Mouse (Mus musculus) liver, embryonic 13.5 days (tissue): ENCODE measurements at regions not wholly inside any gene's neighbourhood (a gene's known extent, or its start where the extent isn't known, plus 50 kb on each side); places are given as distances from the start of the nearest gene placed in this dataset.
A peak's percentile ranks its signal among the peaks of the same experiment; 100 is the strongest.

Experiments
- ATAC-seq: fragments of 200-750 bp; cut with Nextera tagmentation; 2 replicates; pipeline ENCODE4 v1.8.0; 2017; ENCODE audit warnings: low read depth, mild to moderate bottlenecking, moderate number of reproducible peaks, moderate library complexity
- DNase-seq: peaks from one replicate; pipeline ENCODE4 v3.0.0; 2022
- H3K27ac ChIP-seq: fragments of 300-500 bp; sonication (generic); 2 replicates; pipeline ENCODE4 v1.5.1; 2015; ENCODE audit warnings: moderate library complexity, mild to moderate bottlenecking, inconsistent platforms
- H3K27me3 ChIP-seq: fragments of 300-500 bp; sonication (generic); 2 replicates; pipeline ENCODE4 v1.6.1; 2015; ENCODE audit warnings: mild to moderate bottlenecking, inconsistent platforms
- H3K36me3 ChIP-seq: fragments of 300-500 bp; sonication (generic); 2 replicates; pipeline ENCODE4 v1.6.1; 2015; ENCODE audit warnings: mild to moderate bottlenecking, inconsistent platforms
- H3K4me1 ChIP-seq: fragments of 300-500 bp; sonication (generic); replicated peaks from 2 replicates; pipeline ENCODE4 v1.6.1; 2015; ENCODE audit warnings: inconsistent platforms
- H3K4me2 ChIP-seq: fragments of 300-500 bp; sonication (generic); 2 replicates; pipeline ENCODE4 v1.6.1; 2015; ENCODE audit warnings: inconsistent platforms, mild to moderate bottlenecking, moderate library complexity
- H3K4me3 ChIP-seq: fragments of 300-500 bp; sonication (generic); replicated peaks from 2 replicates; pipeline ENCODE4 v1.5.1; 2015; ENCODE audit warnings: mild to moderate bottlenecking, inconsistent platforms
- H3K9ac ChIP-seq: fragments of 300-500 bp; sonication (generic); 2 replicates; pipeline ENCODE4 v1.6.1; 2015; ENCODE audit warnings: mild to moderate bottlenecking, inconsistent platforms
- H3K9me3 ChIP-seq: fragments of 300-500 bp; sonication (generic); replicated peaks from 2 replicates; pipeline ENCODE4 v1.6.1; 2016; ENCODE audit warnings: inconsistent platforms
- WGBS: fragments of 180-500 bp; shearing (Covaris S2); methylation state at CpG from one replicate; pipeline ENCODE4 v1.1.7; 2015; ENCODE audit not compliant: insufficient replicate concordance; 5-methylcytosine and 5-hydroxymethylcytosine counted together

DNA sequence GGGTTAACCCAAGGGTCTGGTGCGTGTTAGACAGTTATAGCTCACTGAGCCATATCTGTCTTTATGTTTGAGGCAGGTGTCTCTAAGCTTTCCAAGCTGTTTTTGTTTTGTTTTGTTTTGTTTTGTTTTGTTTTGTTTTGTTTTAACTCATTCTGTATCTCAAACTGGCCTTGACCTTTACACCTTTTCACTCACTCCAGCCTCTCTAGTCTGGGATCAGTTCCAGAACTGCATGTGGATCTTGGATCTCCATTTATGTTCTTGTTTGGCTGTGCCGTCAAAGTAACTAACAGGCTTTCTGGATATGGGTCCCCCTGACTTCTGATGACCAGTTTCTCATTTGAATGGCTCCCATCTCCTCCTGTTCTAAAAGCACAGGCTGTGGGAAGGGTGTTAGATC is 197.7 kb downstream of the Gm5447 start:
- no peaks in the 10 kb centered on the region for H3K27me3 ChIP-seq
- H3K9ac ChIP-seq, result no peak overlapping the region
- no peak overlapping the region for H3K27ac ChIP-seq
- ATAC-seq (no peak), DNase-seq (no peak)
- no peaks in the 10 kb centered on the region for H3K36me3 ChIP-seq
- WGBS, result 78% methylated on average over 2 of the region's 2 CpGs
- H3K4me1 ChIP-seq, result no peaks in the 10 kb centered on the region
- H3K4me2 ChIP-seq, result no peak overlapping the region
- H3K9me3 ChIP-seq, result no peaks in the 10 kb centered on the region
- no peak overlapping the region for H3K4me3 ChIP-seq

DNA sequence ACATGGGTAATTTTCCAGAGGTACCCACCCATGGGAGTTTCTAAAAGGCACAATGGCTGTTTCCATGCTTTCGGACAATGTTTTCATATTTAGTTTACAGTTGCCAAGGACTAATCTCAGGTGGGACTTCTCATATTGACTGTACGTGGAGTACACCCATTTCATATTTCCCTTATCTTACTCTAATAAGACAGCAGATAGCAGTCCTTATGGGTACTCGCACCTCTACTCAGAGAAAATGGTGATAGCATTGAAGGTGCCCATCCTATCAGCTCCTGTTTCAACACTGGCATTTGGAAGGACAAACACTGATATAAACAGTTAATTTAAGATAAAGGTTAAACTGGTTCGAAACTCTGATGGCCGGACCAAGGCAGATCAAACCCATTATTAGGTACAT is 198.6 kb downstream of the Gm5447 start:
- H3K4me2 ChIP-seq, result no peak overlapping the region
- DNase-seq (no peak), ATAC-seq (no peak)
- 74% methylated on average over 5 of the region's 5 CpGs for whole genome bisulfite sequencing
- no peaks in the 10 kb centered on the region for H3K27me3 ChIP-seq
- H3K9me3 ChIP-seq, result no peaks in the 10 kb centered on the region
- no peaks in the 10 kb centered on the region for H3K36me3 ChIP-seq
- no peak overlapping the region for H3K27ac ChIP-seq
- H3K4me3 ChIP-seq, result no peak overlapping the region
- H3K4me1 ChIP-seq, result no peaks in the 10 kb centered on the region
- H3K9ac ChIP-seq, result no peak overlapping the region

DNA sequence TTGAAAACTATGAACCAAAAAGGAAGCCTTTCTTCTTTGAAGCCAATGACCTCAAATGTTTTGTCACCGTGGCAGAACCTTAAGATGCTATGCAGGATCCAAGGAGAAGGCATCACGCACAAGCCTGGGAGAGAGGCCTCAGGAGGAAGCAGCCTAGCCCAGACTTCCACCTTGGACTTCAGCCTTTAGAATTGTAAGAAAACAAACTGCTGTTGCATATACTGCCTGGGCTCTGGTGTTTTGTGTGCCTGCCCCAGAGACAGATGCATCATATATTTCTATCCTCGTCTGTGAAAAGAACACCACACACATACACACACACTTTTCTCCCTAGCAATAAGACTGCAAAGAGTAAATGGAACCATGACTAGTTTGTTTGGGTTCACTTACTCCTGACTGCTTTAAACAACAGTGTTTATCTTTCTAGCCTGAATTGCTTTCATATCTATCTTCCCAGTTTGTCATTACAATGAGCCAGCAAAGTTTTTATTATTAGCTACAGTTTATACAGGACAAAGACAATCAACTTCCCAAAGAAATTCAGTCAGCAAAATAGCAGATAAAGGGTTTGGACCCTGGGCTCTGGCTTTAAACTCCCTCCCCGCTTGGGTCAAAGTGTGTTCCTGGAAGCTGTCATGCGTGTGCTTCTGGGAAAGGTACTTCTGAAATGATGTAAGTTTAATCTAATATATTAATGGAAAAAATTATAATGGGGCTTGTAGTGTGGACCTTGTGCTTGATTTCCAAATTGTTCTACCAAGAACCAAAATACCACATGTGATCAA is 204.2 kb downstream of the Gm5447 start:
- Histone ChIP-seq H3K27ac (no peak overlapping the region), H3K36me3 (no peaks in the 10 kb centered on the region), H3K4me2 (no peak overlapping the region), H3K4me1 (peaks cover 3% of the 10 kb centered on the region; the same call in 1 of the 2 replicates), H3K27me3 (no peaks in the 10 kb centered on the region), H3K4me3 (no peak overlapping the region), H3K9ac (no peak overlapping the region), H3K9me3 (no peaks in the 10 kb centered on the region)
- ATAC-seq, result no peak
- WGBS, result 58% methylated on average over 5 of the region's 5 CpGs
- no peak for DNase-seq

DNA sequence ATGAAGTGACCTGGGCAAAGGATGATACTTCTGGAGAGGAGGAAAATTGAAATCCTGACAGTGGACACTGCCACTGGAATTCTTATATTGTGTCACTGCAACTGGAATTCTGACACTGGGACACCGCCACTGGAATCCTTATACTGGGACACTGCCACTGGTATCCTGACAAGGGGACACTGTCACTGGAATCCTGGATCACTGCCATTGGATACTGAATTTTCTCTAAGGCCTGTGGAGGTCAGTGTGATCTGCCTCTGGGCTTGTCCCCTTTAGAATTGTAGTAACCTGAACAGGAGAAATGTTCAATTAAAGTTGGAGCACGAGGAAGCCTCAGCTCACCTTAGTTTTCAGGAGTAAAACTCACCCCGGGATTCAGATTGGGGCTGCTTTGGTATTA is 205.0 kb downstream of the Gm5447 start:
- ATAC-seq, result no peak
- H3K27ac ChIP-seq, result peak overlapping the region; percentile 63

DNA sequence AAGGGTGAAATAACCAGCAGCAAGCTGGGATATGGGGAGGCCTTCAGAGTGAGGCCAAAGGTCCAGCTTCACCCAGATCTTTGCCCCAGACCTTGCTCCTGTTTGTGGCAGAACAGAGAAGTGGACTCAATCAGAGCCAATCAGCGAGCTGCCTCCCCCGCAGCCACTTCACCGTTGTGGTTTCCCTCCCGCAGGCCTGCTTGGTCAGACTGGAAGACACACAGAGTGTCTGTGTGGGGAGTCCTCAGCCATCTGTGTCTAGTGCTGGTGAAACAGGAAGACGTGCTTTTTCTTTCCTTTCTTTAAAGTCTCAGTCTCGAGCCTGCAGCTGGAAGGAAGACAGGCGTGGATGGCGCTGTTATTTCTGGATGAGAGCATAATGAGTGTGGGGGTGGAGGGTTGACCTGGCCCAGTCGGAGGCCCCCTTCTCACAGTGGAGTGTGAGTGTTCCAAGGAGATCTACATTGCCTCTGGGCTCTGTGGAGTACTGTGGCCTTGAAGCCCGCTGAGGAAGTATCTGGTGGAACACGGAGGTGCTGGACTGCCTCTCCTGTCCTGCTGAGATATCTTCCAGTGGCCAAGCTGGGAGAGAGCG is 205.5 kb downstream of the Gm5447 start:
- peaks cover 3% of the 10 kb centered on the region; the same call in 1 of the 2 replicates for H3K4me1 ChIP-seq
- no peak for DNase-seq
- no peaks in the 10 kb centered on the region for H3K27me3 ChIP-seq
- no peak overlapping the region for H3K4me3 ChIP-seq
- peak overlapping the region; percentile 66 for H3K27ac ChIP-seq
- H3K9ac ChIP-seq, result no peak overlapping the region
- no peak overlapping the region for H3K4me2 ChIP-seq
- peak; percentile 84 for ATAC-seq
- H3K9me3 ChIP-seq, result no peaks in the 10 kb centered on the region
- WGBS, result 15% methylated on average over 12 of the region's 12 CpGs
- no peaks in the 10 kb centered on the region for H3K36me3 ChIP-seq

More for the DNA sequence above, 205.0 kb downstream of the Gm5447 start:
- Histone ChIP-seq H3K36me3 (no peaks in the 10 kb centered on the region), H3K9ac (no peak overlapping the region), H3K27me3 (no peaks in the 10 kb centered on the region), H3K4me2 (no peak overlapping the region), H3K9me3 (no peaks in the 10 kb centered on the region), H3K4me3 (no peak overlapping the region), H3K4me1 (peaks cover 3% of the 10 kb centered on the region; the same call in 1 of the 2 replicates)
- 55% methylated on average over 3 of the region's 3 CpGs for WGBS
- DNase-seq, result no peak

- DNase-seq (no peak), ATAC-seq (no peak)
- H3K4me1 ChIP-seq, result peaks cover 3% of the 10 kb centered on the region; the same call in 1 of the 2 replicates
- H3K9ac ChIP-seq, result no peak overlapping the region
- no peaks in the 10 kb centered on the region for H3K36me3 ChIP-seq
- H3K4me3 ChIP-seq, result no peak overlapping the region
- H3K4me2 ChIP-seq, result no peak overlapping the region
- H3K9me3 ChIP-seq, result no peaks in the 10 kb centered on the region
- WGBS, result 62% methylated on average over 5 of the region's 5 CpGs
- H3K27ac ChIP-seq, result no peak overlapping the region
- no peaks in the 10 kb centered on the region for H3K27me3 ChIP-seq
Observed at GRCm38 (mm10) chr13:31181530-31181929, 207.5 kb downstream of the Gm5447 start.

DNA sequence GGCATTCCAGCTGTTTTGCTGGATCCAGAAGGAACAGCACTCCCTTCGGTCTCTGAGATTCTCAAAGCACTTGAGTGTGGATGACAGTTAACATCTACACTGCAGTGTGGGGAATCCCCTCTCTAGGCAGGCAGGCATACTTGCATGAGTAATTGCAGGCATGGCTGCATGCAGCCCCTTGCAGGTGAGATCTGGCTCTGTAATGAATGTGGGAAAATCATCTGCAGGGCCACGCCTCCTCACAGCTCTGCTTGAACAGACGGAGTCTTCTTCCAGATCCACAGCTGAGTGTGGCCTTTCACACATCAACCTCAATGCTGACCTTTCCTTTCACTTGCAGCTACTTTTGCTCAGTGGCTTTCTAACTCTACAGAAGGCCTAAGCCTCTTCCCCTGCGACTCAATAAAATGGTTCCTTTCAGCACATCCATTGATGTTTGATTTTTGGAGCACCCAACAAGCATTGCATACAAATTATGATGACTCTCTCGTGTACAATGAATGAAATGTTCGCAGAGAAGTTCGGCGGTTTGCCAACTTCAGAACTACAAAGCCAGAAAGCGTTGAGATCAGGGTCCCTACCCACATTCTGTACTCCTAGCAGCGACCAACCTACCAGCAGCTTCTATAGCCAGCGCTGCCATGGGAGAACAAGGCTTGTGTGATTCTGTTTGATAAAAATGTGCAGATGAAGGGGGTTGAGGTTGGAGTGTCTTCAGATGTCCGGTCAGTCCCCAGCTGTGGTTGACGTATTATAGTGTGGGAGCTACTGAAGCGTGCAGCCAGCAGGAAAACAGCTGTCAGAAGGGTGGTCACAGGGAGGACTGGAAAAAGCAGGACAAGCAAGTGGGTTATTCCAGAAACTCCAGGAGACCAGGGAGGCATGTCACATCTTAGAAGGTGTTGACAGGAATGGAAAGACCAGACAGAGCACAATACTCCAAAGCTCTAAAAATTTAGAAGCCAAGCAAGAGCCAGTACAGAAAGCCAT is 211.1 kb downstream of the Gm5447 start:
- Histone ChIP-seq H3K4me2 (no peak overlapping the region), H3K9ac (no peak overlapping the region), H3K4me3 (no peak overlapping the region), H3K27me3 (no peaks in the 10 kb centered on the region), H3K36me3 (no peaks in the 10 kb centered on the region), H3K27ac (no peak overlapping the region), H3K4me1 (no peaks in the 10 kb centered on the region), H3K9me3 (no peaks in the 10 kb centered on the region)
- ATAC-seq (no peak), DNase-seq (no peak)
- 67% methylated on average over 14 of the region's 14 CpGs for WGBS

DNA sequence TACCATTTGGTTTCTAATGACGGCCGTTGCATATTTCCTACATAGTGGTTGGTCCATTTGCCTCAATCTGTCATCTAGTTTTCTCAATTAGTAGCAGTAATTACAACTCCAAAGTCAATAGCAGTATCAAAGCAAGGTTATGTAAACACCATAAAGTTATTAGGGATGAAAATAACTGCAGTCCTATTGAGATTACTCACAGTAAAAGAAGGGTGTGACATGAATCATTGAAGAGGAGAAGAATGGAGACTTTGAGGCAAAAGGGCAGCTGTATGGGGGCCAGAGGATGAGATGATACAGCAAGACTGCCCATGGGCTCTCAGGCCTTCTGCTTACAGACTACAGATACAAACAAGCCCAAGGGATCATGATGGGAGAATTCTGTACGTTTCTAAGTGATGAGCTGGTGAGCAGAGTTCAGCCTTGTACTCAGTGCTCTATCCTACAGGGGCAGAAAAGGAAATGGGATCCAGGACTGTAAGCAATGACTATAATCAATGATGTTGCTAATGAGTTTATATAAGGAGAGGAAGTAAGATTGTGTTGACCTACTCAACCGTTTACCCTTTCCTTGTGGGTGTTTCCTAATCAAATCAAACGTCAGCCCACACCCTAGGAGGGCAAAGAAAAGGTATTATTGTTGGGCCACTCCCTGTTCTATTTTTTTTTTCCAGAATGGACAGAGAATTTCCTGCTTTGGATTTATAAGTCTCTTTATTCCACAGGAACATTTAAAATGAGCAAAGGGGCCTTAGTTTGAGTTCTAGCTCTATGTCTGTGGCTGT is 213.0 kb downstream of the Gm5447 start:
- WGBS, result 48% methylated on average over 5 of the region's 5 CpGs
- H3K4me1 ChIP-seq, result no peaks in the 10 kb centered on the region
- no peaks in the 10 kb centered on the region for H3K36me3 ChIP-seq
- no peaks in the 10 kb centered on the region for H3K27me3 ChIP-seq
- DNase-seq, result no peak
- no peak overlapping the region for H3K27ac ChIP-seq
- no peak for ATAC-seq
- H3K9me3 ChIP-seq, result no peaks in the 10 kb centered on the region
- no peak overlapping the region for H3K9ac ChIP-seq
- H3K4me3 ChIP-seq, result no peak overlapping the region
- no peak overlapping the region for H3K4me2 ChIP-seq

- Histone ChIP-seq H3K4me1 (no peaks in the 10 kb centered on the region), H3K4me2 (no peak overlapping the region), H3K9me3 (no peaks in the 10 kb centered on the region), H3K9ac (no peak overlapping the region), H3K4me3 (no peak overlapping the region), H3K27me3 (no peaks in the 10 kb centered on the region), H3K36me3 (no peaks in the 10 kb centered on the region), H3K27ac (no peak overlapping the region)
- DNase-seq (no peak), ATAC-seq (no peak)
- WGBS, result 24% methylated on average over 1 of the region's 1 CpGs
Observed at GRCm38 (mm10) chr13:31189116-31189515, 215.1 kb downstream of the Gm5447 start.

GRCm38 (mm10) chr13:31190036-31190435 is 216.0 kb downstream of the Gm5447 start:
- Histone ChIP-seq H3K4me3 (no peak overlapping the region), H3K9ac (no peak overlapping the region), H3K27ac (no peak overlapping the region), H3K4me1 (no peaks in the 10 kb centered on the region), H3K9me3 (no peaks in the 10 kb centered on the region), H3K27me3 (no peaks in the 10 kb centered on the region), H3K4me2 (no peak overlapping the region), H3K36me3 (no peaks in the 10 kb centered on the region)
- DNase-seq (no peak), ATAC-seq (no peak)
- WGBS, result 46% methylated on average over 4 of the region's 4 CpGs
